Mouse (Mus musculus) gastrocnemius, adult 18-20 months (tissue): ENCODE data around the gene Zfp511. TPM values are rescaled to one million over a fixed set of nuclear protein-coding genes. Genes with fewer than 3 reads are reported as not detected.

Source experiments
- DNase-seq: peaks from one replicate; pipeline ENCODE4 v3.0.0; 2021; ENCODE audit warnings: low spot score
- long read RNA-seq, 2 experiments: library from polyadenylated mRNA; stranded (forward); transcript quantifications; one replicate each; pipeline ENCODE4 v2.0.0; 2021
- total RNA-seq, 2 experiments: library from RNA; stranded (reverse); gene quantifications; 2 replicates each; pipeline ENCODE4 v1.2.3; 2021

Zfp511 gene
- 1 to 10 TPM; 8.3 to 8.6 TPM for total RNA-seq
- long read RNA-seq, experiment 1, transcript Zfp511-201 (6 exons, 1,076 nt): major isoform, 10 of 13 reads
- long read RNA-seq, experiment 1, partial matches to known transcripts: 0 of 13 reads
- long read RNA-seq, experiment 1, other reads (novel, unspliced or antisense): 2 of 13 reads
- long read RNA-seq, experiment 2, partial matches to known transcripts: 0 of 6 reads
- long read RNA-seq, experiment 2, other reads (novel, unspliced or antisense): 2 of 6 reads

DNA sequence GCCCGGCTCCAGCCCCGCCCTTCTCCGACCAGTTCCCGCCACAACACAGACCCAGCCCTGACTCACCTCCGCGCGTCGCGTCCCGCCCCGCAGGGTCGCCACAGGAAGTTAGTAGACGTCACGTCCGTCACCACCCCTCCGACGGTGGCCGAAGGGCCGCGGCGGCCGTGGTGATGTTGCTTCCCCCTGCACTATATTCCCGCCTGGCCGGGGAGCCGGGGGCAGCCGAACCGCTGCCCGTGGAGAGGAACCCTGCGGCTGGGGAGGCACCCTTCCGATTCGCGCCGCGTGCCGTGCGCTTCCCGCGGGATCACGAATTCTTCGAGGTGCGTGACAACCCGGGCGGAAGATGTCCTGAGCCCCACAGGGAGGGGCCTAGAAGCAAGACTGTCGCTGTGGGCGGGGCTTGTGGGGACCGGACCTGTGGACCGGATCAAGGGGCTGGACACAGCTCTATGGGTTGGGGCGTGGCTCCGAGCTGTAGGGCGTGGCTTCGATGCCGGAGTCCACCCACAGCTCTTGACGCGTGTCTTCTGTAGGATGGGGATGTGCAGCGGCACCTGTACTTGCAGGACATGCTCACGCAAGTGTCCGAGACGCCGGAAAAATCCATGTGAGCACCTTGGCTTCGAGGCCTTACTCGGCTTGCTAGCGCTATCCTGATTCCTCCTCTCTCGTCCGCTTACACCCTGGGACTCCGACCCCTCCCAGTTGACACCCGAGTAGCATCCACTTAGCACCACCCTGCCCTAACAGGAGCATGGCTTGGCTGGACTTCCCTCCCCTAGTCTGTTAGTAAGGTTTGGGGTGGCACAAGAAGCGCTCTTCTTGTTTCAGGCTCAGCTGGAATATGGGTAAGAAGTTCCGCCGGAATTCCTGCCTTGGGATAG is at the start of gene Zfp511, which contains the start of gene Tubgcp2:
Zfp511 (plus strand) TSS at position 111 of the 890 bp plus-strand sequence.
Tubgcp2 (minus strand) TSS at position 389 of the 890 bp plus-strand sequence.
- peak; percentile 96 for DNase-seq

DNA sequence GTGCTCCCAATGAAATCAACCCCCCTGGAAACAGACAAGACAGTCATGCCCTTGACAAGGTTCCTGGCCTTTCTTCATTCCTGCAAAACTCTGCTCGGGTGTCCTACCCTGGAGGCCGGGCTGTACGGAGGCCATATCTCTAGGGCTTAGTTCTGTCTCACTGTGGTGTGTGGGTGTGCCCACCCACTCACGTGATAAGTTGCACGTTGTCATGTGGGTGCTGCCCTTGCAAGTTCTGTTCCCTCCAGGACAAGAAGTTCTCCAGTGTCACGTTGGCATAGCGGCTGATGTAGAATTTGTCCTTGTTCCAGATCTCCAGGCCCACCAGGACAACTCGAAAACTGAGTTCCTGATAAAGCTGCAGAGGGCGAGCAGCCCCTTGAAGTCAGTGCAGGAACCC is 47.9 kb upstream of the Zfp511 start:
- no peak for DNase-seq

DNA sequence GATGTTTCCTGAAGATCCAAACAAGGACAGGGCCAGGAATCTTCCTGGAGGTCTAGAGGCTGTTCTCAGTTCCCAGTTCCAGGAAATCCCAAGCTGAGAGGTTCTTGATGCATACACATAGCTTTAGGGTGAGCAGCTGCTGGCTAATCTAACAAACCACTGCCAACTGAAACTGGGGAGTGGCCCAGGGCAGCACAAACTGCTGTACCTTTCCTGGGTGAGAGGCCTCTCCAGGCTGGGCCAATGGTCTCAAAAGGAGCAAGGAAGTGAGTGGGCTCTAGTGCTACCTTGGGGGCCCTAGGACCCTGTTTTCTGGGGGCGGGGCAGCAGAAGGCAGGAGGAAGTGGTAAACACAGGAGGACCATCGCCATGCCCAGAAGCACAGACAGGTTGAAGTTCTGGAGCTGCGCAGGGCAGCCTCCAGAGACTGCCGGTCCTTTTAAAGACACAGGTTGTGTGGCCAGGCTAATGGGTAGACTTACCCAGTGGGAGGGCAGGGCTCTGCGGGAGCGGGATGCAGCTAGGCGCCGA is 45.3 kb upstream of the Zfp511 start:
- no peak for DNase-seq

DNA sequence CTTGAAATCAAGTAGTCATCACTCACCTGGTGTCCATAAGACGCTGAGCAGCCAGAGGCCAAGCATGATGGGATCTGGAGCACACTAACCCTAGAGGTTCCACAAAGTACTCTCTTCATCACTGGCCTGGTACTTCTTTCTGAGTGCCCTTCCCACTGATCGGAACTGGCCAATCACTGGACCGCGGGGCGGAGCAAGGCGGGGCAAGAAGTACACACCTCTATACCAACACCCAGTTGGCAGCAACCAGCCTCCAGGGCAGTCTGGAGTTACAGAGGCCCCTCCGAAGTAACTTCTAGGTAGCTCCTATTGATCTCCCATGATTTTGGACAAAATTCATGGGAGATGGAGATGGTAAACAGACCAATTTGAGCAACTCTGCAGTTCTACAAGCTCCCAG is 43.8 kb upstream of the Zfp511 start, which contains the start of gene Adam8:
Adam8 (minus strand) TSS at position 157 of the 400 bp plus-strand sequence.
- DNase-seq: no peak

DNA sequence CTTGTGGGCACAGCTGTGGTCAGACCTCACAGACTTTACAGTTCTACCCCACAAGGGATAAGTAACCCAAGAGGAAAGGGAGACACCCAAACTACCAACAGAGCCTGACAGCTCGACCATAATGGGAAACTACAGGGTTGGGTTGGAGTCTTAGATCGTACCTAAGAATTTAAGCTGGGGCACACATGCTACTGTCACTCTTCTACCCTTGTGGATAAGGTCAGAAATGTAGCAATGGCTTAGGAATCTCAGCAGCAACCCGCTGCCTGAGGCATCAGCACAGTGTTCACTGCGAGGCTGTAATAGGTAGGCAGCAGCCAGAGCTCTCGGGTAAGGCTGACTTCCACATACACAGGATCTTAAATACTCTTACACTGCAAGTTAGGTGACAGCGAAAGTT is 42.7 kb upstream of the Zfp511 start:
- DNase-seq: no peak

DNA sequence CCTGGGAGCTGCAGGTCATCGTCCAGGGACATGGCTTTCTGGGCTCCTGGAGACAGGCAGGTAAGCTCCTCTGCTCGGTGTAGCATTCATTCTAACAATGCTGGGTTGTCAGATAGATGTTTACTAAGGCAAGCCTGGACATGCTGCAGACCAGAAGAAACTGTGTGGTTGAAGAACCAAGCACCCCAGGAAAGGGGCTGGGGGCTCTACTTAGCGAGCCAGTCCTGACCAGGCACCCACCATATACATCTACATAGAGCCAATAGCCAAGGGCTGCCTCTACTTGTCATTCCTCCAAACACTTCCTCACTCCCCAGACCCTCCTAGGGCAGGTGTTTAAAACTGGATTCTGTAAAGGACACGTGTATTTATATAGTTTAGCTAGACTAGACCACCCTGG is 42.0 kb upstream of the Zfp511 start:
- no peak for DNase-seq

DNA sequence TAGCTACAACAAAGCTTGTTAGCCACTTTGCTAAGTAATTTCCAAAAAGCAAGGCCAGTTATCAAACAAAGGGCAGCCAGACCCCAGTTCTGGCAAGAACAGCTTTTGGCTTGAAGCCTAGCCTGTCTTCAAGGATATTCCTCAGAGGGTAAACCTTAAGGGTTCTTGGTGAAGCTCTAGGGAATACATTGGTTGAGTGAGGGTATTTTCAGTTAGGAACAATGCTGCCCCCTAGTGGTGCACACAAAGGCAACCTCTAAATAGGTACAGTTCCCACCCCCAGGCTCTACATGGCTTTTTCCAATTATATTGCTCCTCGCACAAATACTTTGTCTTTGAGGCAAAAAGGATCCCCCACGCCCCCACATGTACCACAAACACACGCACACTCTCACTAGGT is 41.5 kb upstream of the Zfp511 start:
- peak; percentile 50 for DNase-seq

DNA sequence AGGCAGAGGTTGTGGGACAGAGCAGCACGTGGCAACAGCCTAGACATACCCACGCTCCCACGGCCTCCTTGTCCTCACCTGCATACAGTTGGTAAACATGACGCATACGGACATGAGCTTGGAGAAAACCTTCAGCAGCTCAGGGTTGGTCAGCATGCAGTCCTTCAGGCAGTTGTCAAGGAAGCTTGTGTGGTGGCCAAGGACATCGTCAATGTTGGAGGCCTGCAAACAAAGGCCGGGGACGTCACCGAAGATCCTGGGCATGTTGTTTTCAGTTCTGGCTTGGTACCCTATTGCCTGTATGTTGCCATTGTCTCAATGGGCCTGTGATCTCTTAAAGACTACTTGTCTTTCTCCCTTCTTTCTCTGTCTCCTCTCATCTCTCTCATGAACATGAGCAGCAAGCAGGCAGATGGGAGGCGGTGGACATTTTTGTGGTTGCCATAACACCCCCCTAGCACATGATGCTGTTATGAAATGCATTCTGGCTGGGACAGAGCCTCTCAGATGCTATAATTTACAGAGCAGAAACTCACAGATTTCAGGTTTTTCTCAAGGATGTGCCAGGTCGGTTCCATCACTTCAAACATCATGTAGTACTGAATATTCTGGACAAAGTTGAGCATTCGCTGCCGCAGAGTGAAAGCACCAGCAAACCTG is 37.4 kb upstream of the Zfp511 start:
- no peak for DNase-seq

DNA sequence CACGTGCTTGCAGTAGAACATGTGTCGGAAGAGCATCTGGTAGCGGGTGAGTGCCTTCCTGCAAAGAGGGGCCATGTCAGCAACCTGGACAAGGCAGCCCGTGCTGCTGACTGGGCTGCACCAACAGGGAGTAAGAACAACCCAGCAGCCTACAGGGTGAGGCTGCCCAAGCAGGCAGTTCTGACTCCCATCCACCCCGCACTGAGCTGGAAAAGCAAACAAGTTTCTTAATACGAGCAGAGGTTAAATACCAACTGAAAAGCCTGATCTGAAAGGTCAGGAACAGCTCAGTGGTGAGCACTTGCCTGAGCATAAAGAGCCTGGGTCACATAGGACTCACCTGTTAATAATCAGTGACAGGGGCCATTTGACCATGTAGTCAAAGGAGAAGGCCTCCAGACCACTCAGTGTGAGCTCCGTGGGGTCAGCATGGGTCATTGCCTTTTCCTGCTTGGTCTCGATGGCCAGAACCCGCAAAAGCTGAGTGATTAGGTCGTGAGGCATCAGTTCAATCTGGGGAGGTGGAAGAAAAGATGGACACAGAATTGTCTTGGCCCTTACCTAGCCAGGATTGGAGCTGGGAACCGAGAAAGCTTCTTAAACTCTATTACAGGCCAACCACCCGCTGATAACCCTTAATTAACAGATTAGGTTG is 35.0 kb upstream of the Zfp511 start:
- no peak for DNase-seq

DNA sequence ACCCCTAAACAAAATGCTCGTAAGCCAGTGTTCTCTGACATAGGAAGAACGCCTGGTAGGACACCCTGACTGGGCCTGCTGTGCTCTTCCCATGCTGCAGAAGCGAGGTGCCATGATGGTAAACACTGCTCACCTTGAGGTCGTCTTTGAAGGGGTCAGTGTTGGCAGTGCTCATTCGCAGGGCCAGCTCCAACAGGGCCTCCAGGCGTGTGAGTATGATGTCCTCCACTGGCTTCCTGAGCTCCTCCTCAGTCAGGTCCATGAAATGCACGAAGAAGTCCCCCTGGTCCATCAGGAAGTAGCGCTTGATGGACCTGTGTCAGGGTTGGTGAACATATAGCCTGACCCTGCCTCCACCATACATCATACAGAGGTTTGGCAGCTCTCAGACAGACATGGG is 31.5 kb upstream of the Zfp511 start:
- no peak for DNase-seq

DNA sequence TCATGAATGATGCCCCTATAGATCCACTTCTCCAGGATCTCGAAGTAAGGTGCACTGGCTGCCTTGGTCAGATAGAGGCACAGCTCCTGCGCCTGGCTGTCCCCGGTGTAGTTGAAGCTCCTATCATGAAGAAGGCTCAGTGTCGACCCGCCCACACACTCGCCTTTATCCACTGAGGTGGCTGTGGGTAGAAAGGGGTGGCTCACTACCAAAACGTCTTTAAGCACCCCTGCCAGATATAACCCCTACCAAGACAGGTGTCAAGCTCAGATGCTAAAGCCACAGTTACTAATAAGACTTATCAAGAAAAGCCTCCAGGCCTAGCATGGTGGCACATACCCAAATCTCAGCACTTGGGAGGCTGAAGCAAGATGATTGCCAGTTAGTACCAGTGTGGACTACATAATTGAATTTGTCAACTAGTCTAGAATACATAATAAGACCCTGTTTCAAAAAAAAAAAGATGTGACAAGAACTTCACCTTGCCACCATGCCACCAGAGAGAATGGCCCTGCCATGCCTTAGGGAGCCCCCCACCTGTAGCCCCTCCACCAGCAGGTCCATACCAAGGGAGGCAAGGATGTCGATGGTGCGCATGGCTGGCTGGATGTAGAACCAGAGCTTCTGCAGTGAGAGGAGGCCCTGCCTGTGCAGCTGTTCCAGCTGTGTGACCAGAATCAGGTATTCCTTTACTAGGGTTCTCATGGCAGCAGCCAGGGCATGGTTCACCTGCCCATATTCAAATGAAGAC is 29.2 kb upstream of the Zfp511 start:
- no peak for DNase-seq

DNA sequence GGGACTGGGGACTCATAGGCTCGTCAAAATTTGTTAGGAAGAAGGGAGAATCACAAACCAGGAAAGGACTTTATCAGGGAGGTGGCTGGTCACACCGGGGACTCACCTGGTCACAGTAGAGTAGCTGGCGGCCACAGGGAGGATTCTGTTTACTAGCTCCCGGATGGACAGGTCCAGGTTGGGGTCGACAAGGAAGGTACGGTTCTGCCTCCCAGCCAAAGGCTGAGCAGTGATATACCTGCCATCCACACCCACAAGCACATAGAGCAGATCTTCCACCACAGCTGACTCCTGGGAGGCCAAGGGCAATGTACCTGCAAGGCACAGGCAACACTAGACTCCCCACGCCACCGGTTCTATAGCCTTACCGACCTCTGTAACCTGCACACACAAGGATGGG is 28.4 kb upstream of the Zfp511 start:
- no peak for DNase-seq

DNA sequence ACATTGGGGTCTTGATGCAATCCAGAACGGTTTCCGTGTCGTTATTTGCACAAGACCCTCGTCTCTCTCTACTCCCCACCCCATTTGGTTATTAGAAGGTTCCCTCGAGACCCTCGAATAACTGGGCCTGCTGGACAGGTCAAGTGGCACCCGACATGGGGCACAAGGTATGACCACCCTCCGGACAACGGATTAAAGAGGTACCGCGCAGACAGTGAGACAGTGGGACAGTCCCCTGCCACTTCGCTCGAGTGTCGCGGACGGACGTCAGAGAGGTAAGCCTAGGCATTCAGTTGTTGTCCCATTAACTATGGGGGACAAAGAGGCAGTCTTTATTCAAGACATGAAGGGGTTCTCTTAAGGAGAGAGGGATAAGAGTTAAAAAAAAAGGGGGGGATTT is 24.9 kb upstream of the Zfp511 start:
- no peak for DNase-seq

DNA sequence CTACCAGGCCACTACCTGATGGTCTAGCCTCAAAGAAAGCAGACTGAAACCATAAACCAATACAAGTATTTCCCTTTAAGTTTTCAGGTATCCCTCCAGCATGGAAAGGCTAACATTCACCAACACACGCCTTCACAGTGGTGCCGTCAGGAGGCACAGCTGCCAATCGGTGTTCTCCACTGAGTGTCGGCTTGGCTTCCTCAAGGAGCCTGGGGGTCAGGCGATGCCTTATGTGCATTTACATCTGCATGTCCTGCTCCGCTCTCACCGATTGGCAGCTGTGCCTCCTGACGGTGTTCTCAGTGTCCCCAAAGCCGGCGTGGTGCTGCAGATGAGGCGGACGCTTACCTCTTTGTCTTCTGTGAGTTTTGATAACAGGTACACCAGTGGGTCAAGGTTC is 4.4 kb upstream of the Zfp511 start:
- DNase-seq: no peak

DNA sequence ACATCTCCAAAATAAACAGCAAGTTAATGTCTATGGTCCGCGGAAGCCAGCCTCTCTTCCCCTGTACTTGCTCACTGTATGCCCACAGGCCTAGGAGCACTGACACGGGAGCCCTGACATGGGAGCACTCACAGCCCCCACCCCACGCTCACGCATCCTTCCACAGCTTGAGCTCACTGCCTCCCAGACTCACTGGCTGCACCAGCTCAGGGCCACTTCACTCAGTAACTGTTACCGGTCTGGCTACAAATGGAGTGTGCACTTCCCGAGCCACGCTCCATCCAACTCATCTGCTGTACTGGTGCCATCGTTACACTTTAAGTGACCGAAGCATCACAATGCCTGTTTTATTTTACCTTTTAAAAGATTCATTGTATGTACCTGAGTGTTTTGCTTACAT is 3.8 kb upstream of the Zfp511 start:
- DNase-seq: no peak

DNA sequence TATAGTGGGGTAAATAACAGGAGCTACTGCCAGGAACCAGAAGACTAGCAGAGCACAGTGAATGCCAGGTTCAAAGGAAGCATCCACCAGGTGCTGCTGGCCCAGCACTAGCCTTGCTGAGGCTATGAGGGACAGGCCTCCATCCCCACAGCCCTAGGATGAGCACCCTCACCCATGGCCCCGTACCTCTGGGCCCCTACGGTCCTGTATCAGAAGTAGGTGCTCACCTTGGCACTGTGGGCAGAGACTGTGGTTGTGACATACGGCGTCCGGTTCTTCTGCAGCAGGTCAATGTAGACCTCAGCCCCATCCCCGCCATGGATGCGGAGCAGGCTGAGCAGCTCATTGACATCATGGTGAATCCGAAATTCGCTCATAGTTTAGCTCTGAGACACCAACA is 2.8 kb upstream of the Zfp511 start:
- no peak for DNase-seq

DNA sequence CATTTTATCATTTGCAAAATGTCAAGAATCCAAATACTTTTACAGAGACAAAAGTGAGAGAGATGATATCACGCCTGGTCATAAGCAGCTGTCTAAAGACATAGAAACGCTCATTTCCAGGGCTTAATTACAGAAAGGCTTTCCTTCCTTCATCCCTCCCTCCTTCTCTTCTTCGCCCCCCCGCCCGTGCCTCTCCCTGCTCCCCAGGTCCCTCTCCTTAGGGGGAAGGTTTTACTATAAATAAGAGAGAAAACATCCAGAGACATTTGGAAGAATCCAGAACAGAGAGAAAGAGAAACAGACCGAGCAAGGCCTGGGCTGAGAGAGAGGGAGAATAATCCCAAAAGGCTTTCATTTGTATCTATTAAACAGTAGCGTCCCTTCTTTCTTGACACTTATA is 735 bp upstream of the Zfp511 start:
- DNase-seq: no peak

DNA sequence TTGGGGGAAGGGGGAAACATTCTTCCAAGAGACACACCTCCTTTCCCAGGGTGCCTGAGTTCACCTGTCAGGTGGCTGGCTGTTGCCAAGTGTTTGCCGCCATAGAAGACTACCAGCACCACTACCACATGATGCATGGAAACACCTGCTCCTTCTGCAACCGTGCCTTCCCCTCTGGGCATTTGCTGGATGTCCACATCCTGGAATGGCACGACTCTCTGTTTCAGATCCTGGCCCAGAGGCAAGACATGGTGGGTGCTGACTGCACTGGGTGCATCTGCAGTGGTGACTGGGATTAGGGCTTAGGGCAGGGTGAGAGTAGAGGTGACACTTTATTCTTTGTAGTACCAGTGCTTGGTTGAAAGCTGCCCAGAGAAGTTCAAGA is 972 bp downstream of the Zfp511 start:
- no peak for DNase-seq

DNA sequence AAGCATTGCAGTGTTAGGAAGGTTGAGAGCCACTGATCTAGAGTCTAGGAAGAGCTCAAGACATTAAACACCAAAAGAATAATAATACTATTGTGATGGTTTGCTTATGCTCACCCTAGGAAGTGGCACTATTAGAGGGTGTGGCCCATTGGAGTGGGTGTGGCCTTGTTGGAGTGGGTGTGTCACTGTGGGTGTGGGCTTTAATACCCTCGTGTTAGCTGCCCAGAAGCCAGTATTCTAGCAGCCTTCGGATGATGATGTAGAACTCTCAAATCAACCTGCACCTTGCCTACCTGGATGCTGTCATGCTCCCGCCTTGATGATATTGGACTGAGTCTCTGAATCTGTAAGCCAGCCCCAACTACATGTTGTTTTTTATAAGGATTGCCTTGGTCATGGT is 6.5 kb downstream of the Zfp511 start:
- DNase-seq: no peak

DNA sequence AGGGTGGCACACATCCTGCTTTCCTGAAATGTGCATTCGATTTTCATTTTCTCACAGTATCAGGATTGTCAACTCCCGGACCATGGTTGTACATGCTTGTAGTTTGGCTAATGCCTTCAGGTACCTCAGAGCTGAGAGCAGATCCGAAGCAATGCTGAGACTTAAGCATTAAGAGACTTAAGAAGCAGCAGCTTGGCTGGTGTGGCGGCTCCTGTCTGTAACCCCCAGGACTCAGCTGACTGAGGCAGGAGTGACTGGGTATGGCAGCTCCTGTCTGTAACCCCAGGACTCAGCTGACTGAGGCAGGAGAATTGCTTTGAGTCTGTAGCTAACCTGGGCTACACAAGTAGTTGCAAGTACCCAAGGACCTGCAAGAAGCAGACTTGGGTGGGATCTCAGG is 9.4 kb downstream of the Zfp511 start:
- no peak for DNase-seq

DNA sequence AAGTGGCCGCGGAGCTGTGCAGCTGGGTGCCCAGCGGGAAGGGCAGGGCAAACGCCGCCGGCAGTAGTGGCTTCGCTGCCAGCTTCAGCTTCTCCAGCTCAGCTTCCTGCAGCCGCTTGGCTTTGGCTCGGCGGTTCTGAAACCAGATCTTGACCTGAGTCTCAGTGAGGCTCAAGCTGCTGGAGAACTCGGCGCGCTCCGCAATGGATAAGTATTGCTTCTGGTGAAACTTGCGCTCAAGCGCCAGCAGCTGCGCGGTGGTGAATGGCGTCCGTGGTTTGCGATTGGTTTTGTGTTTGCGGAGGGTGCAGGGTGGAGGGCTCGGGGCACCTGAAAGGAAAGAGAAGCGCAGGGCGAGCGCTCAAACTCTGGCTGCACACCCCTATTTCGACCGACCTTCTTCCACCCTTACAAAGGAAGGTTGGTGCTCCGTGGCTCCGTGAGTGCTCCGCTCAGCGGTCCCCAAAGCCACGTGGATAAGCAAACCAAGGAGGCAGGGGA is 11.7 kb downstream of the Zfp511 start:
- no peak for DNase-seq
